Mouse (Mus musculus) spleen, postnatal 0 days (tissue): ENCODE measurements around the gene Olfr77. TPM values are rescaled to one million over a fixed set of nuclear protein-coding genes. Genes with fewer than 3 reads are reported as not detected.

Experiments used
- polyA plus RNA-seq: library from polyadenylated mRNA; unstranded; fragments of >200 nt; fragmentation: Nextera tagmentation; extraction: Ambion mirVana; gene quantifications from 2 replicates; pipeline ENCODE4 v1.2.1, GENCODE M21; 2015

Olfr77 gene
- 0.22 and 0.25 TPM in 2 replicates for polyA plus RNA-seq

GRCm38 (mm10) chr9:19916565-19916964 lies at the start of gene Olfr77:
Gene Olfr77 (plus strand): TSS chr9:19916865.

DNA sequence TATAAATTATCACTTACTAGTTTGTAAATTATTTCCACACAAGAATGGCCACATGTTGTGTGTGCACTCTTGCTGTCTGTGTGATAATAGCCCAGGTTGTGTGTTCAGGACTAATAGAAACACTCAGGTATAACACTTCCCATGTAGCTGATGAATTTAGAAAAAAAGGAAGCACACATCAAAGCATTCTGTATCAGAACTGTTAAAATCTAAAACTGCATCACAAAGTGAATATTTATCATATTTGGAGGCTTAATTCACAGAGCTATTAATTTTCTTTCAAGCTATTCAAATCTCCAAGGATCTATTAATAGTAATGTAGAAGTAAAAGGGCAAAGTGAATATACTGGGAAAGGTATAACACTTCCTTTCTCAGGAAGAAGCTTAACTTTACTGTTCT lies 28.8 kb upstream of the Olfr77 start, which contains the start of gene Olfr862:
Olfr862 (minus strand) TSS at position 101 of the 400 bp plus-strand sequence.

Other genes starting within 250 kb of the Olfr77 start
- not detected in 2 replicates for gene Olfr857, start 207.4 kb upstream of the Olfr77 start, polyA plus RNA-seq
- not detected in 2 replicates for gene Olfr58, start 136.6 kb upstream of the Olfr77 start, polyA plus RNA-seq
- not detected in 2 replicates for gene Olfr859, start 112.0 kb upstream of the Olfr77 start, polyA plus RNA-seq
- not detected in 2 replicates for gene Olfr860, start 67.1 kb upstream of the Olfr77 start, polyA plus RNA-seq
- not detected in 2 replicates for gene Olfr862, start 28.9 kb upstream of the Olfr77 start, polyA plus RNA-seq
- gene Olfr866, start 111.2 kb downstream of the Olfr77 start, polyA plus RNA-seq: not detected in 2 replicates
- gene Olfr867, start 140.7 kb downstream of the Olfr77 start, polyA plus RNA-seq: not detected in 2 replicates
- not detected in 2 replicates for gene Olfr868, start 181.8 kb downstream of the Olfr77 start, polyA plus RNA-seq
- not detected in 2 replicates for gene Olfr869, start 212.1 kb downstream of the Olfr77 start, polyA plus RNA-seq